Mouse (Mus musculus) urinary bladder, postnatal 4 days (tissue): ENCODE data around the gene Cgnl1.
A peak's percentile ranks its signal among the peaks of the same experiment; 100 is the strongest.

Source experiments
- DNase-seq, 2 experiments: peaks; one replicate each; pipeline ENCODE4 v3.0.0; 2021 to 2022; ENCODE audit warnings: low spot score in 2 of 2

Cgnl1 gene

GRCm38 (mm10) chr9:71770991-71771767, at the start of gene Cgnl1:
Gene Cgnl1 (minus strand): TSS chr9:71771602.
- peak; percentile 70 to 74 for DNase-seq

GRCm38 (mm10) chr9:71818453-71818852, 47.1 kb upstream of the Cgnl1 start:
- DNase-seq = no peak

GRCm38 (mm10) chr9:71816121-71816520, 44.7 kb upstream of the Cgnl1 start:
- DNase-seq = no peak

DNA sequence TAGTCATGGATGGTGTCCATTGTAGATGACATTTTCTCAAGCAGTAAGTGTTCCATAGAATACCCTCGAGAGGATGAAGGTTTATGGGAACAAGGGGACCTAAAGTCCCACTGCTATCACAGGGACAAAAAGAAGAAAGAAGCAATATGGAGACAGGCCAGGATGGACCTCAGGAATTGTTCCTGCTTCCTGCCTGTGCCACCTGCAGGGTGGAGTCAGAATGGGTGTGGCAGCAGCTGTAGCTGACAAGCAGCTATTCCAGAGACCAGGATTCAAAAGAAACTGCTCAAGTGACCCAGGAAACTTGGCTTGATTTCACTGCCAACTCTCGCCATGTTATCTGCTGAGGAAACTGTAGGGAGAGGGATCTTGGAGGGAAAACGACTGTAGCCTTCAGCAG, 42.2 kb upstream of the Cgnl1 start:
- DNase-seq = no peak

GRCm38 (mm10) chr9:71812914-71813313, 41.5 kb upstream of the Cgnl1 start:
- no peak for DNase-seq

GRCm38 (mm10) chr9:71812402-71812801, 41.0 kb upstream of the Cgnl1 start:
- no peak for DNase-seq

DNA sequence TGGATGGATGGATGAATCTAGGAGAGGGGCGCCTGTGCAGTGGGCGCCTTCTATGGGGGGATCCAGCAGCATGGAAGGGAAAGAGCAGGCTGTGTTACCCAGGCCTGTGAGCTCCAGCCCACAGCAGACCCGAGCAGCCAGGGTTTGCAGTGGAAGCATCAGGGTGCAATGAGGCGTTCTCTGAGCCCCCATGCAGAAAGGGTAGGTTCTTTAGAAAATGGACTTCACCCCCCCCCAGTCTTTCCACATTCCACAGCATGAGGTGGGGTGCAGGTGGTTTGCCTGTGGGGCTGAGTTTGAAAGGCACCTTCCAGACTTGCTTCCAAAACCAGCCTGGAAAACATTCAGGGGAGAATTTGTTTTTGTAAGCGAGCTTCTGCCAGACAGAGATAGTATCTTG, 40.0 kb upstream of the Cgnl1 start:
- DNase-seq = no peak

GRCm38 (mm10) chr9:71810723-71811122, 39.3 kb upstream of the Cgnl1 start:
- no peak for DNase-seq

- no peak for DNase-seq
Observed at GRCm38 (mm10) chr9:71808640-71809254, 37.3 kb upstream of the Cgnl1 start.

DNA sequence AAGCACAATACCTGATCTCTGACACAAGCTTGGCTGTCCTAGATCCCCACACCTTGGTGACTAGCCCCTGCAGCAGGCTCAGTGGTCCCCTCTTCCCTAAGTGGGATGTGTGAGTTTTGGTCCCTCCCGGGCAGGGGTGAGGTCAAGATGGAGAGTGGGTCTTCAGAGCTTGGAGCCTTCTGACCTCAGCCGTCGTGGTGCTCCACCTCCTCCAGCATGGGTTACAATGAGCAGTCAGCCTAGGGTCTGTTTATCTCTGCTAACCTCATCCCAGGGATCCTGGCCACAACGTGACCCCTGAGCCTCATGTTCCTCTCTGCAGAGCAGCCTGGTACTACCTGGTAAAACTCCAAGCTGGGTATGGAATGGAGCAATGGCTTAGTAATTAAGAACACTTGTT, 36.4 kb upstream of the Cgnl1 start:
- DNase-seq = no peak

DNA sequence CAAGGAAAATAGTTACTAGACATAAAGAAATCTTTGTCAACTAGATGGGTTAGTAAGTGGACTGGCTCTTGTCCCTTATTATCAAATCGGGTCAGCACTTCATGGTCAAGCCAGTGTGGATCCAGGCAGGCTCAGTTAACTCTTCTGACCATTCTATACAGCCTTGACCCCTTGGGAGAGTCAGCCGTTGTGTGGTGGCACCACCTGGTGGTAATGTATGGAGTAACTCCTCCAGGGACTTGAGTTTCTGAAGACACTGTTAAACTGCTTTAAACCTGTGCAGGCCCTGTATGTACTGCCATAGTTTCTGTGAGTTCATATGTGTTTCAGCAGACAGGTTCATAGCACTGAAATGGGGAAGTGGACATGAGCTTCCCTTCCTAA, 35.0 kb upstream of the Cgnl1 start:
- DNase-seq = peak; percentile 70 to 85

- DNase-seq = no peak
Observed at GRCm38 (mm10) chr9:71805646-71806421, 34.4 kb upstream of the Cgnl1 start.

DNA sequence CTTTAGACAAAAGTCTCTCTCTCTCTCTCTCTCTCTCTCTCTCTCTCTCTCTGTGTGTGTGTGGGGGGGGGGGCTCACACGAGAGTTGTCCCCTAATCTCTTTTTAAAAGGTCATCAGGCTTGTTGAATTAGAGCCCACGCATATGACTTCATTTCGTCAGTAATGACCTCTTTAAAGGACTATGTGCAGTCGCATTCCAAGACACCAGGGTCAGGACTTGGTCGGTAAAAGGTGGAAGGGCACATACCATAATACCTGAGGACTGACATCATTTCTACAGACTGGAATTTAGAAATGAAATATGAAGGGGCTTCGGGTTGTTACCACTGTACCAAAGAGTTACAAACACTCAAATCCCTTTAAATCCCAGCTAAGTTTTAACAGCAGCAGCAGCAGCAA, 32.7 kb upstream of the Cgnl1 start:
- DNase-seq = no peak

GRCm38 (mm10) chr9:71803281-71803680, 31.9 kb upstream of the Cgnl1 start:
- no peak for DNase-seq

DNA sequence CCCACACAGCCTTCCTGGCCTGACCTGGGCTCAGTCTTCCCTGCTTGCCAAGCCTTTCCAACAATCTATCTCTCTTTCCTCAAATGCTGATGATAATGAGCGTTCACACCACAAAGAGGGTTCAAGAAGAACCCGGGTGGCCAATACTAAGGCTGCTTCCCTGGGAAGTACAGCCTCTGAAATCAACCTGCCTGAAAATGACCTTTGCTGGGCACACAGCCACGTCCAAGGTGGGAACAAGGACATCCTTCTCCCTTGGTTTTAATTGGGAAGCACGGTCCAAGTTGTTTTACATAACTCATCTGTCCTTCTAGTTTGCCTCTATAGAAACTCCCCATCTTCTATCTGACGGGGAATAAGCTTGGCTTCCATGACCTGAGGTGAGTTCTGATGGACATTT, 28.2 kb upstream of the Cgnl1 start:
- DNase-seq = no peak

- DNase-seq = no peak
Observed at GRCm38 (mm10) chr9:71798176-71798575, 26.8 kb upstream of the Cgnl1 start.

DNA sequence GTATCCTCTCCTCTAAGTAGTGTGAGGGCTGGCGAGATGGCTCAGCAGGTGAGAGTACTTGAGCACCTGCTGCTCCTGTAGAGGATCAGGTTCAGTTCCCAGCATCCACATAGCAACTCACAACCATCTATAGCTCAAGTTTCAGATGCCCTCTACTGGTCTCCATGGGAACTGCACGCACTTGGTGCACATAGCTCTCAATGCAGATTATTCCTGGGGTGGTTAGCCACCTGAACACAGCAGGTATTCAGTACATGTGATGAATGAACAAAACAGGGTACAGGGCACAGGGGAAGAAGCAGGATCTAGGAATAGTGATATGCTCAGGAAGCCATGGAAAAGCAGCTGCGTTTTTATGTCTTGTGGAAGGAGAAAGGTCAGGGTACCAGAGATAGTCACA, 6.0 kb upstream of the Cgnl1 start:
- DNase-seq = no peak

GRCm38 (mm10) chr9:71776337-71776736, 4.9 kb upstream of the Cgnl1 start:
- DNase-seq = no peak

- no peak for DNase-seq
Observed at GRCm38 (mm10) chr9:71773563-71773962, 2.2 kb upstream of the Cgnl1 start.

DNA sequence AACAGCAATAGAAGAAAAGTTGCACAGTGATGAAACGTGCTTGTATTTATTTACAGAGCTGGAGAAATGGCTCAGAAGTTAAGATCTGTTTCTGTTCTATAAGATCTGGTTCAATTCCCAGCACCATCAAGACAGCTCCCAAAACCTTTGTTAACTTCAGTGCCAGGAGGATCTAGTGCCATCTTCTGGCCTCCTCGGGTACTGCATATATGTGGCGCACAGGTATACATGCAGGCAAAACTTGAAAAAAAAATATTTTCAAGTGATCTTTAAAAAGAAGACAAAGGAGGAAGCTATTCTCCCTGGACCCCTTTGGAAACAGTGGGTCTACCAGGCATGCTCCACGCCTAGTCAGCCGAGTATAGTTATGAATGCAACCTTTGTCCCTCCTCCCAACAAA, 936 bp upstream of the Cgnl1 start:
- DNase-seq = no peak

- DNase-seq = no peak
Observed at GRCm38 (mm10) chr9:71770484-71770883, 918 bp downstream of the Cgnl1 start.

GRCm38 (mm10) chr9:71769701-71770100, 1.7 kb downstream of the Cgnl1 start:
- no peak for DNase-seq

GRCm38 (mm10) chr9:71768119-71768518, 3.3 kb downstream of the Cgnl1 start:
- DNase-seq = no peak
